Mouse (Mus musculus) brain, embryonic 14.5 days (tissue): ENCODE data around the gene Khdc4. TPM values are rescaled to one million over a fixed set of nuclear protein-coding genes. Genes with fewer than 3 reads are reported as not detected.

Source experiments
- DNase-seq: peaks from one replicate; pipeline ENCODE4 v3.0.0-alpha.2; 2011; ENCODE audit warnings: low read depth
- CTCF ChIP-seq: fragments of 200-500 bp; IDR thresholded peaks from 2 replicates; pipeline ENCODE4 v1.5.1; 2012; ENCODE audit warnings: inconsistent platforms, mild to moderate bottlenecking, moderate library complexity, borderline replicate concordance; ENCODE audit not compliant: insufficient read depth, insufficient read length; ENCODE audit errors: extremely low read depth
- POLR2A ChIP-seq: fragments of 200-500 bp; IDR thresholded peaks from 2 replicates; pipeline ENCODE4 v1.6.1; 2012; ENCODE audit warnings: mild to moderate bottlenecking, inconsistent platforms, borderline replicate concordance; ENCODE audit not compliant: poor library complexity, insufficient read depth, insufficient read length, severe bottlenecking; ENCODE audit errors: extremely low read depth
- polyA plus RNA-seq: library from polyadenylated mRNA; depleted of rRNA; stranded (reverse); fragments of >200 nt; gene quantifications from 2 replicates; pipeline ENCODE4 v1.2.3, GENCODE M21; 2012

Gene Khdc4
- polyA plus RNA-seq, 1 experiment: 115 TPM

DNA sequence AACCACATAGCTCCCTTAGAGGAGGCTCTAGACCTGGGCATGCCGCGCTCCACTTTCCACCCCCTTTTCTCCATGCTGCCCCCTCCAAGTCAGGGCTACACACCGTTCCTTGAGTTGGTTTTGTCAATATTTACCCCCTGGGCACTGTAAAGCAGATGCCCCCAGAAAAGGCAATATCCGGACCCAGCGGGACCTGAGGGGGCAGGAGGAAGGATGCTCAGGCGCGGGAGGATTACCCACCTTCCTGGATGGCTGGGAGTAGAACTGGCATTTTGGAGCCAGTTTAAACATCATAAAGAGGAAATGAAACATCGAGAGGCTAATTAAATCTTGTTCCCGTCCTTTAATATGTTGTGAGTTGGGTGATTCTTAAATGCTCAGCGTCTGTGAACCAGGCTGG, 36.4 kb upstream of the Khdc4 start:
- no peak for DNase-seq
- TF ChIP-seq CTCF: no peak
- no peak for TF ChIP-seq POLR2A

DNA sequence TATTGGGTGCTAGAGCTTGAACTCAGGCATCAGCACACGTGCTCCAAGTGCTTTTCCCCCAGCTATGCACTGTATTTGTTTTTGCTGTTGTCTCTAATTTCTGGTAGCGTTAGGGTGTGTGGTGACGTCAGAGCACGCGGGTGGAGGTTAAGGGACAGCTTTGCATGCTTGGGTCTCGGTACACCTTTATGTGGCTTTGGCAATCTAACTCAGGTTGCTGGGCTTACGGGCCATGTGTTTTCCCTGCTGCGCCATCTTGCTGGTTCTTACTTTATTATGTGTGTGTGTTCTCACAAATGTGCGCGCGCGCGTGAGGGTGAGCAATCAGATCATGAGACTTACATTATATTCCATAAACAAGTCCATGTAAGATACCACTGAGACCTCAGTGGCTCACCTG, 35.6 kb upstream of the Khdc4 start:
- no peak for DNase-seq
- TF ChIP-seq POLR2A (no peak), CTCF (no peak)

DNA sequence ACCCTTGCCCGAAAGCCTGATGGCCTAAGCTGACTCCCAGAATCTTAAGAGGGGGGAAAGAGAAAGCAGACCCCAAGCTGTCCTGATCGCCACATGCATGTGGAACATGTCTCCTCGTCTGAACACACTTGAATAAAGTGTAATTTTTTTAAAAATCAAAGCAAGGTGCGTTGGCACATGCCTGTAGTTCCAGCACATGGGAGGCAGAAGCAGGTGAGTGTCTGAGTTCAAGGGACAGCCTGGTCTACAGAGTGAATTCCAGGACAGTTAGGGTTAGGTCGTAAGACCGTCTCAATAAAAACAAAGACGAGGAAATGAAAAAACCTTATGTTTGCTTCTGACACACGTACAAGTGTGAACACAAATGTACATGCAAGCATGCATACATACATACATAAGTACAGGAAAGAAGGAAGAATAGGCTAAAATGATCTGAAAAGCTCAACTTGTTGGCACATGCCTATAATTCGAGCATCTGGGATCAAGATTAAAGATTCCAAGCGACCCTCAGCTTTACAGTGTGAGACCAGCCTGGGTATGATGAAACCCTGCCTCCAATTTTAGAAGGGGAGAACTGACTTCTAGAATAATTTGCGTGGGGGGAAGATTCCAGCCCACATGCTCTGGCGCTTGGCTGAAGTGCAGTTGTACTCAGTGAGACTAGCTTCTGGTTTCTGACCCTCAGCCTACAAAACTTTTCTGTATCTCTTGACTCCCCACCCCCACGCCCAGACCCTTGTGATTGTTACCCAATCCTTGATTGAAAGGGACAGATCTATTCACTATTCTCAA, 34.7 kb upstream of the Khdc4 start:
- TF ChIP-seq POLR2A: no peak
- TF ChIP-seq CTCF: no peak
- DNase-seq: no peak

DNA sequence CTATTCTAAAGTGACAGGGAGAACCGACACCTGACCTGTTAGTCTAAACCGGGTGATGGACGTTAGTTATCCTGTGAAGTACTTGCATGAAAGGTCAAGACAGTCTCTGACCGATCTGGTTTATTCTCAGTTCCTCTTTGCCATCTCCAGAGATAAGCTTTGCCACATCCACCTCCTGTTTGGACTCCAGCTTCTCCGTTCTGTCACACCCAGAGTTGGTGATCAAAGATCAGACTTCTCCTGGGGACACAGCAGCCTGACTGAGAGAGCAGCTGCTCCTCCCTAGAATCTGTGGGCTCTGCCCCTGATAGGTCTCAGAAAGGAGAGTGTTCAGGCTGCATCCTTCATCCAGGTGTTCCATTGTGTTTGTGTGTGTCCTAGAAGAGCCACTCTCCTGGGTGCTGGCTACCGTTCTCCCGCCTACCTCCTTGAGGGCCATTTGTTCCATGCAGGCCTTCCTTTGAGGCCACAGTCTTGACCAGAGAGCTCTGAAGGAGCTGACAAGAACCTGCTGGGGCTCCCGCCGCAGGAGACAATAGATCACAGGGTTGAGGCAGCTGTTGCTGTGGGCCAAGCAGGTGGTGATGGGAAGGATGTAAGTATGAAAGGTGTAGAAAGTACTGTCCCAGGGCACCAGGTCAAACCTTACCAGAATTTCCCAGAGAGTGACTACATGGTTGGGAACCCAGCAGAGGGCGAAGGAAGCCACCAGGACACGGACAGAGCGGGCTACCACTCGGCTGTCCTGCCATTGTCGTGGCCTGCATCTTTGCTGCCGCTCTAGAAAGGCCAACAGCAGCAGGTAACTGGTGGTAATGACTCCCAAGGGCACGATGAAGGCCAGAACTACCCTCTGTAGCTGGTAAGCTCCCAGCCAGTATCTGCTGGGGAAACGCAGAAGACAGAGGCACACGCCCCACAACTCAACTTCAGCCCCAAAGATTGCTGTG, 33.7 kb upstream of the Khdc4 start:
- DNase-seq: no peak
- TF ChIP-seq POLR2A: no peak
- no peak for TF ChIP-seq CTCF

DNA sequence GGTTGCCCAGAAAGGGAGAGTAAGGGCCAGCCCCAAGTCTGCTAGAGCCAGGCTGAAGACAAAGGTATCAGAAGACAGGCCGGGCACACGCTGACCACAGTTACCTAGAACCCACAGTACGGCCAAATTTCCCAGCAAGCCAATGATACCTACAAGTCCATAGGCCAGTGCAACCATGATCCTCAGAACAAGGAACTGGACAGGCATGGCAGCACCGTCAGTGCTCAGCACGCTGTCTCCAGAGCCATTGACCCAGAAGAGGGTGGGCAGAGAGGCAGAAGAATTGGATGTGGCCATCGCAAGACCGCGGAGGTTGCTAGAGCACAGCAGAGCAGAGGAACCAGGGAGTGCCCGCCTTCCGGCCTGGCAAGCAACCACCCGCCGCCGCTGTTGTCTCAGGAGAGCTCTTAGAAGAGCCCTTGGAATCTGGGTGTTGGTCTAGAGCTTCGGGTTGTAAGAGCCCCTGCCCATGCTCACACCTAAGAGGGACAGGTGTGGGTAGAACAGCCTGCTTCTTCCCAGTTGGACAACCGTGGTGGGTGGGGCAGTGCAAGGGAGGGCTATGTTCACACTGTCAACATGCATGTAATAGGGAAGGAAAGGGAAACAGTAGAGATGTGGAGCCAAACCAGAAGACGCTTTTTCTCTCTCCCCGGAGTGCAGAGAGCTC, 32.6 kb upstream of the Khdc4 start, which contains the start of gene Rxfp4:
Rxfp4 (minus strand) TSS at position 297 of the 670 bp plus-strand sequence.
- TF ChIP-seq POLR2A (no peak), CTCF (no peak)
- no peak for DNase-seq

DNA sequence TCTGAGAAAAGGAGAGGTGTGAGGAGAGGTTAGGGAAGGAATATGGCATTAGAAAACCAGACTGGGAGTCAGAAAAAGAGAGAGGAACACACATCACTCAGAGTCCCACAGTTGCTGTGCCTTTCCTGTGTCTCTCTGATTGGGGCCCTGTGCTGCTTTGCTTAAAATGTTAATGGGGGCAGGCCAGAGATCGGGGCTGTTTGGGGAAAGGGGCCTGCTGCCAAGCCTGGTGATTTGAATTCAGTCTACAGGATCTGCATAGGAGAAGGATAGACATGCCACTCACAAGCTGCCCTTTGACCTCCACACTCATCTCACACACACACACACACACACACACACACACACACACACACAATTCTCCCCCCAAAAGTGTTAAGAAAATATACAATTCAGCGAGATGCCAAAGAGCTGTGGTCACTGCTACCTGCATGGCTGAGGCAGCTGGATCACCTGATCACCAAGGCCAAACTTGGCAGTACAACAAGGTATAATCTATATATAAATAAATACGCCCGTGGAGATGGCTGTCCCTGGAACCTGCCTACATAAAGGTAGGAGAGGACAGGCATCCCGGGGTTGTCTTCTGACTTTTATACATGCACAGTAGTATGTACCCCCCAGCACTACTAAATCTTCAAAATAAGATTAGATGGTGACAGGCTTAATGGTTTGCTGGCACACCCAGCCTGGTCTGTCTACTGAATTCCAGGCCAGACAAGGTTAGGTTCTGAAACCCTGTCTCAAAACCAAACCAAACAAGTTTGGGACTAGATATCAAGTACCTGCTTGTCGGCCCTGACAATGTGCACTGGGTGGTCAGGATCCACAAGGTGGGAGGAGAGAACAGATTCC, 31.9 kb upstream of the Khdc4 start:
- DNase-seq: no peak
- TF ChIP-seq CTCF (no peak), POLR2A (no peak)

DNA sequence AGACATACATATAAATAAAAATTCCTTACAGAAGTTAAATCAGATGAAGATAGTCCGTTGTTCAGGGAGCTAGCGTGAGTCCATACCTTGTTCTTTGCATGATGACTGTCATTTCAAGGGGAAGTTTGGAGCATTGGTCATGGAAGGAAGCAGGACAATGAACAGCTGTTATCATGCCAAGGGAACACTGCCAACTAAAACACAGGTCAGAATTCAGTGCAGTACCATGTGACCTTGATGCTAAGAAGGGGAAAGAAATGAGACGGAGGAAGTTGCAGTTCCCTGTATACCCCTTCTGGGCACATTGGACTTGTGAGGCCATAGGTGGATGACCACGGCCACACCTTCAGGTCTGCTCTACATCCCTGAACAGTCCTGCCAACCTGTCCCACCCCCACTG, 31.0 kb upstream of the Khdc4 start:
- DNase-seq: no peak
- TF ChIP-seq POLR2A (no peak), CTCF (no peak)

DNA sequence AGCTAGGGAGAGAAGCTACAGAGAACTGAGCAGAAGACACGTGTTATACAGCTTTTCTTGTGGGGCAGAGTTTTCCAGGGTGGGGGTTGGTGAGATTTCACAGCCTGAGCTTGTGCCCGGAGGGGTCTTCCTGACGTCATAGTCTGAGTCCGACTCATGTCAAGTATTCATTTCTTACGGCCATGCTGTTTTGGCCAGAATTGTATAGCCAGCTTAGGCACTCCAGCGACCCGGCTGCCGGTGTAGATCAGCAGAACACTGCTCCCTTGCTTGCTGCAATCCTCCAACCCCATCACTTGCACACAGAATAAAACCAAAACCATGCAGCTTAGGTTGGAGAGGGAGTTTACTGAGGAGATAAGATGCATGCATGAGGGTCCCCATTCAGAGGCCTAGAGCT, 30.0 kb upstream of the Khdc4 start:
- TF ChIP-seq POLR2A (no peak), CTCF (no peak)
- DNase-seq: no peak

DNA sequence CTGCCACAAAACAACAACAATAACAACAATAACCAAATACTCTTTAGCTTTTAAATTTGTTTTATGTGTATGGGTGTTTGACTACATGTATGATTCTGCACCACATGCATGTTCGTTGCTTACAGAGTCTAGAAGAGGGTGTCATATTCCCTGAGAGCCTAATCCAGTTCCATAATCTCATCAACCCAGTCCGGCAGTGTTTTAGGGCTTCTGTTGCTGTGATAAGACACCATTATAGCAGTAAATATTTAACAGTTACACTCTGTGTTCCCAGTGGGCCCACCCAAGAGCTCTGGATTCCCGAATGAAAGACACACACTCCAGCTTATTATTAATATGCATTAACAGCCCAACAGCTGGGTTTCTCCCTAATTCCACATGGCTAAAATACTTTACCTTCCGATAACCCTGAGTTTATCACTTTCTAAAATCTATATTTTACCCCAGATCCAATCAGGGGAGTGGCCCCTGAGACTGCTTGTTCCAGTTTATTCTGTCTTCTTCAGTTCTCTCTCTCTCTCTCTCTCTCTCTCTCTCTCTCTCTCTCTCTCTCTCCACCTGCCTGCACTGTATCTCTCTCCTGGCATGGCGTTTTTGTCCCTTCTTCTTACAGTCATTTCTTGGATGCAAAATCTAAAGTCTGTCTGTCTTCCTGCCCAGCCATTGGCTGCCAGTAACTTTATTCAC, 27.0 kb upstream of the Khdc4 start:
- no peak for DNase-seq

DNA sequence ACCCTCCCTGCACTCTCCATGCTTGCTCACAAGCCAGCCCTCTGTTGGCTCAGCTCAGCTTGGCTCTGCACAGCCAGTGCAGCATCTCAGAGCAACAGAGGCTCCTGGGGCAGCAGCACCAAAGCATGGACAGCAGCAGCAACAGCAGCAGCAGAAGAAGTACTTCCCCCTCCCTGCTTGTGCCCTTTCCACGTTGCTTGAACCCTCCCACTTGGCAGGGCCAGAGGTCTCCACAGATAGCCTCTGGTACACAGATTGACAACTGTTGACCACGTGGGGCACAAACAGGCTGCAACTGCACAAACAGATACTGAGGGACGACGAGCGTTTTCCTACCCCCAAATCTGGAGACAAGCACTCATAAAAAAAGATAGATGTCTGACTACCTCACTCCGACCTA, 25.8 kb upstream of the Khdc4 start:
- TF ChIP-seq CTCF (no peak), POLR2A (no peak)
- DNase-seq: no peak

More for the DNA sequence above, 27.0 kb upstream of the Khdc4 start:
- TF ChIP-seq CTCF (no peak), POLR2A (no peak)

DNA sequence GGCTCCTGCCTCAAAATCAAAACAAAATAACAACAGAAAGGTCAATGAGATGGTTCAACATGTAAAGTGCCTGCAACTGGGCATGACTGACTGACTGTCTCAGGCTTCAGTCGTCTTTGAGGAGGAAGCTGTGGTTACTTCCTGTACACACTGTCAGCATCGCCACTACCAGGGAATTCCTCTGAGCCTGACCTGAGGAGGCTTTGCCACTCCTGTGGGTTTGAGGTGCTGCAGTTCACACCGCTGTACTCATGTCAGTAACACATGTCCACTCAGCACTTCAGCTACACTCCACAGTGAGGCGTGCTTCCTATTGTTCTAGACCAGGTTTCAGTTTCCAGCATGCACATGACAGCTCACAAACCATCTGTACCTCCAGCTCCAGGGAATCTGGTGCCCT, 21.5 kb upstream of the Khdc4 start:
- no peak for DNase-seq
- TF ChIP-seq POLR2A: no peak
- TF ChIP-seq CTCF: no peak
